Mouse (Mus musculus) left cerebral cortex, postnatal 10 days (tissue): ENCODE measurements around the gene Ormdl1. TPM values are rescaled to one million over a fixed set of nuclear protein-coding genes. Genes with fewer than 3 reads are reported as not detected.

Experiments
- DNase-seq, 2 experiments: peaks; one replicate each; pipeline ENCODE4 v3.0.0; 2021 to 2022; ENCODE audit warnings: low spot score in 2 of 2, mixed read lengths in 1 of 2; ENCODE audit errors: extremely low spot score in 1 of 2
- intact Hi-C: fragments of 180-260 bp; cut with DNase I; formaldehyde crosslinking; loops from one replicate; pipeline ENCODE4 v1.15.1; 2025
- total RNA-seq, 2 experiments: library from RNA; stranded (reverse); gene quantifications; 2 replicates each; pipeline ENCODE4 v1.2.3; 2021

Ormdl1 gene
- total RNA-seq, 2 experiments from 2014 or later: 5.9 to 6.7 TPM

- DNase-seq: no peak
- intact Hi-C loops: no loop called here
Measured at GRCm38 (mm10) chr1:53358988-53359387, 62.1 kb downstream of the Ormdl1 start.

Other genes starting within 250 kb of the Ormdl1 start
- gene Mstn, start 235.5 kb upstream of the Ormdl1 start, total RNA-seq: 1 to 10 TPM; 1.7 to 2.0 TPM
- gene 1700019A02Rik, start 109.5 kb upstream of the Ormdl1 start, total RNA-seq: not detected
- gene Pms1, start 77 bp upstream of the Ormdl1 start, total RNA-seq: 10 to 100 TPM; 10.4 to 12.0 TPM
- gene Gm28778, start within 50 bp of the Ormdl1 start, total RNA-seq: not detected
- 10 to 100 TPM; 16.1 to 19.7 TPM for gene Osgepl1, start 16.5 kb downstream of the Ormdl1 start, total RNA-seq
- 1 to 10 TPM in 1 of 2 experiments, not detected in 1; 8.8 TPM for gene Asdurf, start 55.5 kb downstream of the Ormdl1 start, total RNA-seq
- gene Gm28551, start 55.6 kb downstream of the Ormdl1 start, total RNA-seq: under 1 TPM; 0.19 to 0.30 TPM
- gene Asnsd1, start 55.7 kb downstream of the Ormdl1 start, total RNA-seq: 10 to 100 TPM; 30.2 to 33.2 TPM